In genomic region chr1:182192581-182192980, GRCm38 (mm10) we compare ENCODE assay signal across 23 mouse cellular contexts. TPM values are rescaled to one million over a fixed set of nuclear protein-coding genes. Genes with fewer than 3 reads are reported as not detected.
"Had no signal": no experiment of that assay in that cellular context is flagged by ENCODE, and none has a peak within 500 bp of the region (broad histone marks: within the 10 kb centered on the region; RNA-seq: fewer than 3 reads in every experiment).

No protein-coding gene starts in this region.

- H3K36me3 ChIP-seq: neural tube, embryonic 15.5 days; stomach, embryonic 15.5 days had no signal

- H3K27ac ChIP-seq: neural tube, embryonic 15.5 days; stomach, embryonic 15.5 days had no signal

- DNase-seq: retina, postnatal 1 day; right cerebral cortex, adult 18-20 months; right cerebral cortex, postnatal 14 days; right cerebral cortex, postnatal 25 days; right cerebral cortex, postnatal 4 days; spleen, adult 18-20 months; thymus, adult 18-20 months; thymus, adult 2 months; thymus, postnatal 14 days; thymus, postnatal 25 days; thymus, postnatal 36 days; thymus, postnatal 4 days had no signal

- H3K4me1 ChIP-seq: neural tube, embryonic 15.5 days had no signal

- H3K9me3 ChIP-seq: neural tube, embryonic 15.5 days; stomach, embryonic 15.5 days had no signal

- H3K9ac ChIP-seq: neural tube, embryonic 15.5 days; stomach, embryonic 15.5 days had no signal

- H3K4me3 ChIP-seq: neural tube, embryonic 15.5 days; stomach, embryonic 15.5 days had no signal

- H3K4me2 ChIP-seq: neural tube, embryonic 15.5 days; stomach, embryonic 15.5 days had no signal

- H3K27me3 ChIP-seq: neural tube, embryonic 15.5 days; stomach, embryonic 15.5 days had no signal

RNA-seq across cellular contexts. Expression of gene Vmn1r1, which starts 28.3 kb away (rescaled TPM):
- polyA plus RNA-seq: neural tube, embryonic 14.5 days; neural tube, embryonic 15.5 days; small intestine, adult 2 months; spleen, adult 2 months; stomach, embryonic 14.5 days; stomach, embryonic 15.5 days; stomach, embryonic 16.5 days; stomach, postnatal 0 days; testis, adult 2 months; thymus, adult 2 months; thymus, postnatal 0 days; urinary bladder, adult 2 months had no signal
